Mouse (Mus musculus): Measurements from ENCODE around the gene Gm20828. TPM values are rescaled to one million over a fixed set of nuclear protein-coding genes. Genes with fewer than 3 reads are reported as not detected.
"Not testable (repeated sequence)": the region's sequence is repeated elsewhere in the genome, so short reads cannot be mapped to it uniquely, and the experiment has no call there.

Gene Gm20828
- not detected in 2 replicates for polyA plus RNA-seq (2012; rRNA removed)

- DNase-seq (ENCODE audit: low read depth) = not testable (repeated sequence)
Measured at GRCm38 (mm10) chrY:11199274-11199673, at the start of gene Gm20828. Gene Gm20828, minus strand, starts transcription at chrY:11199374.

Data from brain, embryonic 14.5 days (tissue).